Comparison of ENCODE assay signal across 7 mouse cellular contexts in genomic region chr16:31081891-31082290, GRCm38 (mm10). TPM values are rescaled to one million over a fixed set of nuclear protein-coding genes. Genes with fewer than 3 reads are reported as not detected.
DNase-seq lines count a peak whose midpoint lies in the region; ATAC-seq and TF ChIP-seq lines count a peak whose summit lies in the region.

No protein-coding gene starts in this region.

- TF ChIP-seq EP300 in lung, postnatal 0 days (IDR thresholded peaks at IDR 0.05): no peak

- H3K27ac ChIP-seq in lung, postnatal 0 days (ENCODE audit: low read length): no peak overlapping the region
- no peak overlapping the region for H3K27ac ChIP-seq in forebrain, postnatal 0 days (ENCODE audit: low read depth, low read length)
- H3K27ac ChIP-seq in limb, embryonic 14.5 days (replicated peaks; ENCODE audit: low read depth, low read length): no peak overlapping the region
- H3K27ac ChIP-seq in stomach, embryonic 16.5 days (ENCODE audit: low read length): no peak overlapping the region

- TF ChIP-seq POLR2A in limb, embryonic 14.5 days (IDR thresholded peaks at IDR 0.05; ENCODE audit: borderline replicate concordance, extremely low read depth, insufficient read depth, insufficient read length): no peak

- H3K9ac ChIP-seq in lung, postnatal 0 days (replicated peaks; ENCODE audit: low read depth): no peak overlapping the region
- H3K9ac ChIP-seq in forebrain, postnatal 0 days: no peak overlapping the region
- H3K9ac ChIP-seq in limb, embryonic 14.5 days (ENCODE audit: low read depth, low read length, severe bottlenecking): no peak overlapping the region
- no peak overlapping the region for H3K9ac ChIP-seq in stomach, embryonic 16.5 days (ENCODE audit: low read length)

- no peak for DNase-seq in lung, postnatal 0 days (ENCODE audit: low spot score)
- no peak for DNase-seq in lung, postnatal 10 days
- DNase-seq in forebrain, postnatal 0 days: no peak
- no peak for DNase-seq in limb, embryonic 14.5 days (ENCODE audit: low spot score)
- no peak for DNase-seq in cerebellum, postnatal 10 days
- no peak for DNase-seq in embryo, embryonic 11 days

- H3K4me2 ChIP-seq in lung, postnatal 0 days (replicated peaks; ENCODE audit: low read depth, low read length): peak overlapping the region; percentile 98; the same call in 1 of the 2 replicates
- H3K4me2 ChIP-seq in forebrain, postnatal 0 days (ENCODE audit: low read depth): peak overlapping the region; percentile 84
- H3K4me2 ChIP-seq in limb, embryonic 14.5 days (replicated peaks; ENCODE audit: low read depth, low read length, severe bottlenecking): peak overlapping the region; percentile 93
- H3K4me2 ChIP-seq in stomach, embryonic 16.5 days (ENCODE audit: low read depth, low read length): peak overlapping the region; percentile 97

- no peaks in the 10 kb centered on the region for H3K4me1 ChIP-seq in lung, postnatal 0 days (ENCODE audit: insufficient read depth, low read depth, low read length)
- peaks cover 4% of the 10 kb centered on the region; the same call in 1 of the 2 replicates for H3K4me1 ChIP-seq in forebrain, postnatal 0 days (ENCODE audit: insufficient read depth)
- H3K4me1 ChIP-seq in limb, embryonic 14.5 days (ENCODE audit: control insufficient read depth, insufficient read depth, low read length): peaks cover 9% of the 10 kb centered on the region
- H3K4me1 ChIP-seq in stomach, embryonic 16.5 days (ENCODE audit: control insufficient read depth, insufficient read depth, low read length): 0 out of 2 replicates have a peak, but pooled peaks cover 6% of the 10 kb centered on the region

- H3K4me3 ChIP-seq in lung, postnatal 0 days (ENCODE audit: low read depth, low read length): no peak overlapping the region
- peak overlapping the region; percentile 76; the same call in 1 of the 2 replicates for H3K4me3 ChIP-seq in forebrain, postnatal 0 days (ENCODE audit: low read depth, low read length)
- no peak overlapping the region for H3K4me3 ChIP-seq in limb, embryonic 14.5 days (replicated peaks; ENCODE audit: low read length)
- H3K4me3 ChIP-seq in stomach, embryonic 16.5 days (replicated peaks; ENCODE audit: low read length): no peak overlapping the region

- no peak for ATAC-seq in lung, postnatal 0 days
- no peak for ATAC-seq in forebrain, postnatal 0 days
- ATAC-seq in limb, embryonic 14.5 days (ENCODE audit: low FRiP score, low read depth): no peak
- ATAC-seq in stomach, embryonic 16.5 days (ENCODE audit: insufficient read depth, low FRiP score): no peak

- no peaks in the 10 kb centered on the region for H3K36me3 ChIP-seq in lung, postnatal 0 days (ENCODE audit: insufficient read depth, low read length)
- no peaks in the 10 kb centered on the region for H3K36me3 ChIP-seq in forebrain, postnatal 0 days (ENCODE audit: insufficient read depth)
- no peaks in the 10 kb centered on the region; the same call in 1 of the 2 replicates for H3K36me3 ChIP-seq in limb, embryonic 14.5 days (ENCODE audit: control insufficient read depth, insufficient read depth, low read length)
- no peaks in the 10 kb centered on the region for H3K36me3 ChIP-seq in stomach, embryonic 16.5 days (ENCODE audit: control insufficient read depth, insufficient read depth, low read length)

- 69% methylated on average over 6 of the region's 6 CpGs for WGBS in lung, postnatal 0 days
- 63% methylated on average over 6 of the region's 6 CpGs for WGBS in forebrain, postnatal 0 days
- WGBS in limb, embryonic 14.5 days: 66% methylated on average over 6 of the region's 6 CpGs
- 72% methylated on average over 6 of the region's 6 CpGs for WGBS in stomach, embryonic 16.5 days

- H3K9me3 ChIP-seq in lung, postnatal 0 days (ENCODE audit: low read length): no peaks in the 10 kb centered on the region
- no peaks in the 10 kb centered on the region for H3K9me3 ChIP-seq in forebrain, postnatal 0 days (ENCODE audit: low read length)
- H3K9me3 ChIP-seq in limb, embryonic 14.5 days (ENCODE audit: control insufficient read depth, low read length): no peaks in the 10 kb centered on the region
- H3K9me3 ChIP-seq in stomach, embryonic 16.5 days (replicated peaks; ENCODE audit: control insufficient read depth, low read length): no peaks in the 10 kb centered on the region

- H3K27me3 ChIP-seq in lung, postnatal 0 days (replicated peaks; ENCODE audit: insufficient read depth, low read length): no peaks in the 10 kb centered on the region
- H3K27me3 ChIP-seq in forebrain, postnatal 0 days (ENCODE audit: insufficient read depth, low read length): no peaks in the 10 kb centered on the region
- H3K27me3 ChIP-seq in limb, embryonic 14.5 days (ENCODE audit: control insufficient read depth, insufficient read depth, low read length): no peaks in the 10 kb centered on the region
- H3K27me3 ChIP-seq in stomach, embryonic 16.5 days (ENCODE audit: control insufficient read depth, insufficient read depth, low read length): no peaks in the 10 kb centered on the region

- TF ChIP-seq CTCF in lung, postnatal 0 days (IDR thresholded peaks at IDR 0.05): no peak
- TF ChIP-seq CTCF in forebrain, postnatal 0 days (IDR thresholded peaks at IDR 0.05; ENCODE audit: low read depth): no peak

RNA-seq across cellular contexts. Expression of gene Xxylt1, which starts 0.7 kb away (rescaled TPM):
- polyA plus RNA-seq in lung, postnatal 0 days (2015; fragmentation: Nextera tagmentation; extraction: Ambion mirVana): 8.0 and 8.2 TPM in 2 replicates
- total RNA-seq in forebrain, postnatal 0 days (2014; rRNA removed): 17.4 and 24.3 TPM in 2 replicates
- polyA plus RNA-seq in forebrain, postnatal 0 days (2015; fragmentation: Nextera tagmentation; extraction: Ambion mirVana): 8.6 and 14.0 TPM in 2 replicates
- polyA plus RNA-seq in limb, embryonic 14.5 days (2012; rRNA removed): 20.0 and 31.3 TPM in 2 replicates
- 23.8 and 24.5 TPM in 2 replicates for polyA plus RNA-seq in limb, embryonic 14.5 days (2014; fragmentation: Nextera tagmentation; extraction: Ambion mirVana)
- 5.1 and 5.5 TPM in 2 replicates for polyA plus RNA-seq in stomach, embryonic 16.5 days (2015; fragmentation: Nextera tagmentation; extraction: Ambion mirVana)
